Mouse (Mus musculus) ovary, adult 18-20 months (tissue): ENCODE data around the gene Cux1.

Experiments
- DNase-seq: peaks from one replicate; pipeline ENCODE4 v3.0.0; 2022; ENCODE audit warnings: low spot score, mixed read lengths

The Cux1 gene

DNA sequence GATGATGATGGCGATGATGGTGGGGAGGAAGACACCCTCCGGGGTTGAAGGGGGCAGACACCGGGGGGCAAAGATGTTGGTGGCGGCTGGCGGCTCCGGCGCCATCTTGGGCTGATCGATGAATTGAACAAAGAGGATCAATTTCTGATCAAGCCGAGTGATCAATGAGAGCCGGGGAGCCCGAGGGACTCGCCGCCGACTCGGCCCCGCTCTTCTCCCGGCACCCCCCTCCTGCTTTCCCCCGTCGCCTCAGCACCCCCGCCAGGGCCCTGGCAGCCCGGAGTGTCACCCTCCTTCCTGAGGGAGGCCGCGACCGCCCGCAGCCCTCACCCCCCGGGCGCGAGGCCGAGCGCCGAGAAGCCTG, 496 bp downstream of the Cux1 start:
- DNase-seq = no peak

DNA sequence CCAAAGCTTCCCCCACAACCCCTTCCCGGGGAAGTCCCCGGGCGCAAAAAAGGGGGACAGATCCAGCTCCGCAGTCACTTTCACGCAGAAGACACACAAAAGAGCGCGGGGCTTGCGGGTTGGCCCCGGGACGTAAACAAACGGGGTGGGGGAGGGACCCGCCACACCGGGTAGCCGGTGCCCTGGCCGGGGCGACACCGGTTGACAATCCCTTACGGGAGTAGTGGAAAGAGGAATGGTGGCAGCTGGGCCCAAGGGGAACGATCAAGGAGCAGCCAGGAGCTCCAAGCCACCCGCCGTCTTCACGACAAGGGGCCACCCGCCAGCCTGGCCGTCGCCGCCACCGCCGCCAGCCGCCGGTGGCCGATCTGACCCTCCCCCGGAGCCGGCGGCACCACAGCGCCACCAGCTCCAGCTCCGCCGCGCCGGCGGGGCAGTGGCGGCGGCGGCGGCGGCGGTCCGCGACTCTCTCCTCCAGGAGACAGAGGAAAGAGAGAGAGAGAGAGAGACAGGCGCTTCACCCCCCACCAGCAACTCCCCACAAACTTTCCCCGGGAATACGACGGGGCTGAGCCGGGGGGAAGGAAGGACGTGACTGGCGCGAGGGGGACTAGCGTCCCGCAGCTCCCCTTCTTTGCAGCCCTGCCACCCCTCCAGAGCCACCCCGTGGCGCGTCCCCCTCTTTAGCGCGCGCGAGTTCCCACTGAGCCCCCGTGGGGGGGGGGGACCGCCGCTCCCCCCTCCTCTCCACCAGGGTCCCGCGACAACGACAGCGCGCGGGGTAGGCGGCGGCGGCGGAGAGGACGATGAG, 1.1 kb downstream of the Cux1 start:
- DNase-seq = peak; percentile 48

DNA sequence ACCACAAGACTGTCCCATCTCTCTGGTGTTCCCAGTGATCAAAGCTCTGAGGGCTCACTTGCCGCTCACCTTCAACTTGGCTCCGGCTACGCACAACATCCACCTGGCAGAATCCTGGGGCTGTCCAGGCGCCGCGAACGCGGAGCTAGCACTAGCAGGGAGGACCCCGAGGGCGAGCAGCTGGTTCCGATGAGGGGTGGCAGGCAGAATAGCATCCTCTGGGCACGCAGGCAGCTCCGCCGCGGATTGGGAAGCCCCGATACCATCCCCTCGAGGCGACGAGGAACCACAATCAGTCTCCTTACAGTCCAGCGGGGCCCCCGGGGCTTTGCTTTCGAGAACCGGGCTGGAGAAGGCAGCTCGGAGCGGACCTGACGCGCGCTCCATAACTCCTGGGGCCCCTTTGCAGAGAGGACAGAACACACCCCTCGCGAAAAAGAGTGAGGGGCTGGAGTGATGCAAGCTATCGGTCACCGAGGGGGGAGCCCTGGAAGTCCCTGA, 1.9 kb downstream of the Cux1 start:
- no peak for DNase-seq

DNA sequence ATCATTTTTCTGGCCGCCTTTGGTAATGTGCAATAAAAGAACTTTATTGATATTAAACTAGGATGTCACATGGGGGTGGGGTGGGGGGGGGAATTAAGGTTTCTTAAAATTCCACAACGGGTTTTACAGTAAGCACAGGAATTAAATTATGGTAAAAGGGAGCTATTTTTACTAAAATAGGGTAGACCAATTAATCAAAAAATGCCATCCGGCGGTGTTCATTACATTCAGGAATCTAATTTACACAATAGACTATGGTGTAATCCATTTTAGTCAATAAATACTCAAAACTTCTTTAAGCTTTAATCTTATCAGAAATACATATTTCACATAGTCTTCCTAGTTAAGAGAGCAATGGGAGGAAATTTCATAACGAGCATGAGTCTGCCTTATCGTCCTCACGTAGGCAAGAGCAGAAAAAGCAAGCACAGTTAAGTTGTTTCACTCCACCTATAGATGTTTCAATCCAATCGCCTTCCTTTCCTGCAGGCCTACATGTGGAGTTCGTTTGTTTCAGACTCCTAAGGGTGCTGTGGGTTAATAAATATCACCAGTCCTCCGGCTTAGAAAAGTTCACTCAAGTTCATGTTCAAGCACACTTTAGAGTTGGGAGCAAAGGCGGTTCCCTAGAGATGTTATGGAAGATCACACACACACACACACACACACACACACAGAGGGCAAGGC, 2.5 kb downstream of the Cux1 start:
- DNase-seq = no peak

DNA sequence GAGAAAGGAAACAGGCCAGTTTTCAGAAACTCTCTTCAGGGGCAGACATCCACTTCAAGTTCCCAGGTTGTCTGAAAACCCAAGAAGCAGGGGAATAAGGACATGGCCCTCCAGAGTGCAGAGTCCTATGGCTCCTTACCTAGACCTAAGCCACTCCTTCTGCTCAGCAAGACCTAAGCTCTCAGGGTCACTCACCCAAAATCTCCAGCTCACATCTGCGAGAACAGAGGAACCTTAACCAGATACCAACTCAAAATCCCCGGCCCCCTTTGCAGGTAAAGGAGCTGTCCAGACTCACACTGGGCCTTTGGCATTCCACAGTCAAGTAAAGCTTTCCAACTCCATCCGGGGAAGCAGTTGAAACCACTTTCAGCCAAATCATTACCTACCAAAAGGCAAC, 3.3 kb downstream of the Cux1 start:
- DNase-seq = no peak

DNA sequence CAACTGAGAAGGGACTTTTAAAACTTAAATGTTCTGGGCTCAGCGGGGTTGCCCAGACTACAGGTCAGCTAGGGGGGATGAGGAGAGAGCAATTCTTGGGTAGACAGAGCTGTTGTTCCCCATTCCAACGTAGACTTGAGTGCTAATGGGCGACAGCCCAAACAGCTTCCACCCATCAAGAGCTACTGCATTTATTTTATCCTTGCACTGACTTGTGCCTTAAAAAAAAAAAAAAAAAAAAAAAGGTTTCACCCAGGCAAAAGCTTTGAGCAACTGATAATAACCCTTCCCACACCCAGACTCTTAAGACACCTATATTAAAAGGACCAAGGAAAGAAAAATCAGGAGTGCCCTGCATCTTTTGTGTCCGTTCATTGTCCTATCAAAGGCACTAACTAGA, 4.2 kb downstream of the Cux1 start:
- DNase-seq = no peak

DNA sequence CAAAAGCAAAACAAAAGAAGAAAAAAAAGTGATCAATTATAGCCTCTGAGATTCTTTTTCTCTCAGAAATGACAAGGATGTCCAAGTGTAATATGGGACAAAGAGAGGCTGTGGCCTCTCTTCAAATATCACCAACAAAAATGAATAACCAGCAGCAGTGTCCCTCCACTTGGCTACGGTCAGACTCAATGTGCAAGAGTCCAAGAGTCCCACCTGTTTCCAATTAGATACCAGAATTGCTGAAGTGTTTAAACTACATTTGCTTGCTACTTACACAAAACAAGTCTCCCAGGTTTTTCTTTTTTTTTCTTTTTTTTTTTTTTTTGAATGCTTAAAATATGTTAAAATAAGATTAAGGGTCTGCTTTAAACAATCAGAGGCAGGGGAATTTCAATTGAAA, 5.1 kb downstream of the Cux1 start:
- no peak for DNase-seq

DNA sequence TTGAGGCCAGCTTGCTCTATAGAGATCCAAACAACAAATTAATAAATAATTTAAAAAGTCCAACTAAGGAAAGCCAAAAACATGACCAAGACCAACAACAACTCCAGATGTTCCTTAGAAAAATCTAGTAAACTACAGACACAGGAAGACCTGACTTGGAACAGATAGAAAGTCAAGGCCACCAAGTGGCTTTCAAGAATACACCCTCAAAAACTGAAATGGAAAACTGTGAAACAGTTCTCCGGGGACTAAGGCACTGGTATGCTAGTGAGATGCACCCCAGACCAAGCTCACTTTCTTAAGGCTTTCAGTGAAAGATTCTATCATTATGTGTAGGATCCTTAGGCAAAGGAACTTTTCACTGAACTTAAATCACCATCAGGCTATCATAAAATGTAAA, 5.6 kb downstream of the Cux1 start:
- DNase-seq = no peak

DNA sequence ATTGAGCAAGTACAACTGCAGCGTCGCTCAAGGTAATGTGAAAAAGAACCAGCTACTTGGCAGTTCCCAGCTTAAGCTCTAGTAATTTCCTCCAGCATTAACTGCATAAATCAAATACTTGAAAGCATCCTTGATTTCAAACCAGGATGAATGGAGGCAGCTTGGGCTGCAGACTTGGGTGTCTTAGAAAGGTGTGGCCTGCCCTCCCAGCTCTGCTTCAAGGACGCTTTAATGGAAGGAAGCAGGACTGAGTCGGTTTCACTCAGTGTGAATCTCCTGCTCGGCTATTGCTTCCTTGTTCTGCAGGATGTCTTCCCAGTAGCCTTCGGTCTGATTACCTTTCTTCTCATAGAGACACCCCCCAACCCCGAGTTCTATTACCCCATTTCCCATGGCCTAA, 6.6 kb downstream of the Cux1 start:
- no peak for DNase-seq

DNA sequence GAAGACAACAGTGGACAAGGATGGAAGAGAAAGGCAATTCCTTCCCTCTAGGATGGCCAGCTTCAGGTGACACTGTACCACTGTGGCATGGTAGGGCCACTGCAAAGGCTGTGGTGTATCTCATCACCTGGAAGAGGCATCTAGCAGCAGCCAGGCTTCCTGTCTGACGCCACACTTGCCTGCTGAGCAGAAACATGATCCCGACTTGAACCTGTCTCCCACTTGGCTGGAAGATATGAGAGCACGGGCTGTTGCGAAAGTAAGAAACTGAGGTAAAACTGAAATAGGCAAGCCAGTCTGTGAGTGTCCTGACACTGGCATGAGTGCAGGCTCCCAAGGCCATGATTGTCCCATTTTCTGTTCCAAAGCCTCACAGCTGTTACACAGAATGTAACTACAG, 9.8 kb downstream of the Cux1 start:
- DNase-seq = no peak

DNA sequence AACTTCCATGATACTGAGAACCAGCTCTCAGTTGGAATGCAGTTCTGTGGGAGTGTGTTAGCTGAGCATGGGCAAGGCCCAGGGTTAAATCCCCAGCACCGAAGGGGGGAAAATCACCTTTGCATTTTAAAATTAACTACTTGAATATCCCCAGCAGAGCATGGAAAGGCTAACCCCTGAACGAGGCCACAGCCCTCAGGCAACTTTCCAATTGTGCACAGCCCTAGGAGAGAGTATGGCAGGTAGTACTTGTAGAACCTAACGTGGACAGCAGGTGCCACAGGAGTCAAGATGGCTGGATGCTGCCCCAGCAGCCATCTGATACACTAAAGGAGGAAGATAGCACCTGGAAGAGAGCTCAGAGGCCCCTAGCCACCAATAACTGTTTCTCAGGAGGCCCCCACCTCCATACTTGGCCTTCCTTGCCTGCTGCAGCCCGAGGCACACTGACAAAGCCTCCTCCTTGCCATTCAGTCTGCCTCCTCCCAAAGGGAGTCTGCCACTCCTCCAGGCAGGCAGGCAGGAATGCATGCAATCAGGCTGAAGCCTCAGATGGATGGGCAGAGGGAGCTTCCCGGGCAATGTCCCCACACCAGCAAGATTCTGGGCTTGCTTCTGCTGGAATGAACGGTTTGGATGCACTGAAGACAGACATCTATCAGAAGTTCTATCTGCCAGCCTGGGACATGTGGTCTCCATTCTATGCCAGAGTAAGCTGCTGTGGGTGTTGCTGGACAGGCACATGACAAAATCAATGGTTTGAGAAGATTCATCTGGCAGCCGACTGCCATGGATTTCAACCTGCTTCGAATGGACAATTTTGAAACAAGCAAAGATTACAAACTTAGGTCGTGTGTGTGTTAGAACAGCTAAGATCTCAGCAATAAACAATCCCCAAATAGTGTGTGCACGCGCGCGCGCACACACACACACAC, 10.7 kb downstream of the Cux1 start:
- DNase-seq = no peak

DNA sequence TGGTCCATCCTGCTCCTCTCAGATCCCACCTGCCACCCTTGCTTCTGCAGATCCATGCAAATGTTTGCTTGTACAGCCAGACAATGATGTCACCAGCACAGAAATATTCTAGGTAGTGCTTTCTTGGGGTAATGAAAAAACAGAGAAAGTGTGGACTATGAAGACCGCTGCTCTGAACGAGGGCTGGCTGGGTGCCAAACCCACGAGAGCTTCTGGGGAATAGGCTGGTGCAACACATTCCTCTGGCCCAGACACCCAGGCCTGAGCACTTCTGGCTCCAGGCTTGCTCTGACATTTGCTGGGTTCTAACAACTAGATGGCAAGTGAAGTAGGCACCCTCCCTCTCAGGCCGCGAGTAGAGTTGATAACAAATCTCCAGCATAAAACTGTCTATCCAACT, 11.6 kb downstream of the Cux1 start:
- peak; percentile 45 for DNase-seq

DNA sequence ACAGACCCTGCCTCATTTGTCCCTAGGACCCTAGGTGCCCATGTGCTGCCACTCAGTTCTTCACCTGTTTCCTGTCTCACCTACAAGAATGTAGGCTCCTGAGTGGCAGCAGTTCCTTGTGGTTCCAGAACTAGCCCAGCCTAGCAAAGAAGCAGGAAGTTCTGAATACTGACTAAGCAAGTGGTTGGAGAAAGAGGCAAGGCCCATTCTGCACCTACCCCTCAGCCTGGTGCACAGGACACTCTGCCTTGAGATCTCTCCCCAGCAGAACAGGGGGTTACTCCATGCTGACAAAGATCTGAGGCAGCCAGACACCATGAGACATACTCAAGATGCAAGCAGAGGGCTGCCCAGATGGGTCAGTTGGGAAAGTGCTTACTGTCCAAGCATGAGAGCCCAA, 14.5 kb downstream of the Cux1 start:
- no peak for DNase-seq

DNA sequence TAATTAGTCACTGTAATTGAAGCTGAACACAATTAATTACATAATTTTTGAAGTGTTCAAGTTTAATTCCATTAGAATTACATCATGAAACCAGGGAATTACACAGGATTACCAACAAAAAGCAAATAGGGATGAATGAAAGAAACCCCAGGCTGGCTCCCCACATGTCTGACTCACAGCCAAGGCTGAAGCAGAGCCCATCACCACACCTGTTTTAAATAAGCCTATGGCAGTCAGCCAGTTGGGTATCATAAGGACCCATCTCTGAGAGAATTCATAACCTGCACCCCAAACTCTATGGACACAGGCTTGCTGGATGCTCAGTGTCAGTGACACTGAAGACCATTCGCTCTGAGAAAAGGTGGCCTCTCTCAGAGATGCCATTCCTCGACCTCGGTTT, 15.2 kb downstream of the Cux1 start:
- DNase-seq = no peak

DNA sequence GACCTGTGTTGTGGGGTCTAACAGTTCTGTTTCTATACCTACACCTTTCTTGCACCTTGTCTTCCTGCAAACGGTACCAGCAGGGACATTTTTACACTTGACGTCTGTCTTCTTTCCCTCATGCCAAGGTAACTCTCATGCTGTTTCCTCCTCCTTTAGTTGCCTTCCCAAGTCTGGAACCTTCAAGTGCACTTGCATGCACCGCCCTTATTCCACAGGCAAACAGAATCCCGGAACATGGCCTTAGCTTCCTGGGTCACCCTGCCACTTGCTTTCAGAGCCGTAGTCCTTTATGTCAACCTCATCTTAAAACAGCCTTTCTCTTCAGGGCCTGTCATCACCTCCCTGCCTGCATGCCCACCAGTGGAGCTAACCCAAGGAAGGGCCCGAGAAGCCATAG, 15.7 kb downstream of the Cux1 start:
- DNase-seq = no peak

DNA sequence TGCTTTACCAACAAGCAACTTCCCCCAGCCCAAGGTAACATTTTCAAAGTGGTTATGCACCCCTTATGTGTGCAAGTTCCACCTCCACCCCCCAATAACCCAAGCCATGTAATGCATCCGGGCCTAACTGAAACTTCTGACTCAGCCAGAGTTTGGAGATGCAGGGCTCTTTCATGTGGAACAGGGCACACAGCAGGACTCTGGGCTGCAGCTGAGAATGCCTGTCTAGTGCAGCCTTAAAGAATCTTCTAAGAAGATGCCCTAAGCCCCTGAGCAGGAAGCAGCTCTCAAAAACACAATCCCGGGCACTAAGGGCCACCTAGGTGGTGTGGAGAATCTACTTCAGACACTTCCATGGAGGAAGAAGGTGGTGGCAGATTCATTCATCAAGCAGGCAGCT, 16.6 kb downstream of the Cux1 start:
- DNase-seq = no peak

DNA sequence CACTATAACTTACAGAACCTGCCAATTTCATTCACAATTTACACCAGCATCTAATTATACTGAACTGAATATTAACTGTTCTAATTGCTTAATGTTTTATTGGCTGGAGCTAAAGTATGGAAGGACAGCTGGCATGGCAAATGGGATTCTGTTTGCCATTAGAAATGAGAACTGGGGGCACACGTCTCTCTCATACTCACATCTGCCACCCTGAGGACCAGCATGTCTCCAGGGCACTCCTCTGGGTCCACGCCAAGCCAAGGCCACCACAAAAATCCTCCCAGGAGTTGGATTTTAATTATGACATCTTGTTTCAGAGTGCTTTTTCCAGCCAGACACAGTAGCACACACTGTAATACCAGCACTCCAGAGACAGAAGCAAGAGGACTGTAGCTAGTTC, 18.5 kb downstream of the Cux1 start:
- DNase-seq = no peak

DNA sequence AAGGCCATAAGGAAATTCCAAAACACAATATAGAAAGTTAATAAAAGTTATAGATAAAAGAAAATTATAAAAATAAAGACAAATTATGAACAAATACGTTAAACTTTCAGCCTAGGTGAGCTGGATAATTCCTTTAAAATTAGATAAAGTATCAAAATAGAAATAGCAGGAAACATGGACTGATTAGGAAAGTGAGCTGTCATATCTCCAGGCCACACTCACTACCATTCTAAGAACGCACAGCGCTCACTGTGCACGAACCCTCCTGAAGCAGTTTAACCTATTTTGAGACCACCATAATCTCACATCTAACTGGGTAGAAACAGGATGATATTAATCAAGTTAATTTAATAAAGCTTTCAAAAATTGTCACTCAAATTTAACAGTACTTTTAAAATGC, 22.2 kb downstream of the Cux1 start:
- DNase-seq = no peak

DNA sequence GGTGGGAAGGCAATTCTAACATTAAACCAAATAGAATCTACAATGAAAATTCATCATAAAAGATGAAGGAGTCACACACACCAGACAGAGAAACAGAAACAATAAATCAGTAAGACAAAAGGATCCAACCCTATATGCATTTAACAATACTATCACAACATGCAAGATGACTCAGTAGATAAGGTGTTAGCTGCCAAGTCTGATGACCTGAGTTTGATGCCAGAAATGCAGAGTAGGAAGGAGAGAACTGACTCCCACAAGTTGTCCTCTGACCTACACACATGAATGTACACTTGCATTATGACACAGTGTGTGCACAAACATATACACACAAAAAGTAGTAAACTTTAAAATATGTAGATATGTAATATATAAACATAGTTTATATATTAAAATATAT, 24.1 kb downstream of the Cux1 start:
- no peak for DNase-seq

DNA sequence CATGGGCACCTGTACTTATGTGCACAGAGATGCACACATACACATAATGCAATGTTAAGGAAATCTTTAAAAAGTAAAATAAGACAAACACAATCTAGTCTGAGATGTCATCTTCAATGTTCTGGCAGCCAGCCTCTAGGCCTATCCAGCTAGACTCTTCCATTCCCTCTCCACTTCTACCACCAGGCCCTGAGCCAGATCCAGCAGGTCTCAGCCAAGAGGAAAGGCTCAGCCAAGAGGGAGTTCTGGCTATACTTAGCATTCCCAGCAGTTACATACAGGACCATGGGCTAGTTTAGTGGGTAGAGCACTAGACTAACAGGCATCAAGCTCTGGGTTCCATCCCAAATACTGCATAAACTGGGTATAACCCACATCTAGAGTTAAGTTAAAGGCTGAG, 26.3 kb downstream of the Cux1 start:
- peak; percentile 26 for DNase-seq

DNA sequence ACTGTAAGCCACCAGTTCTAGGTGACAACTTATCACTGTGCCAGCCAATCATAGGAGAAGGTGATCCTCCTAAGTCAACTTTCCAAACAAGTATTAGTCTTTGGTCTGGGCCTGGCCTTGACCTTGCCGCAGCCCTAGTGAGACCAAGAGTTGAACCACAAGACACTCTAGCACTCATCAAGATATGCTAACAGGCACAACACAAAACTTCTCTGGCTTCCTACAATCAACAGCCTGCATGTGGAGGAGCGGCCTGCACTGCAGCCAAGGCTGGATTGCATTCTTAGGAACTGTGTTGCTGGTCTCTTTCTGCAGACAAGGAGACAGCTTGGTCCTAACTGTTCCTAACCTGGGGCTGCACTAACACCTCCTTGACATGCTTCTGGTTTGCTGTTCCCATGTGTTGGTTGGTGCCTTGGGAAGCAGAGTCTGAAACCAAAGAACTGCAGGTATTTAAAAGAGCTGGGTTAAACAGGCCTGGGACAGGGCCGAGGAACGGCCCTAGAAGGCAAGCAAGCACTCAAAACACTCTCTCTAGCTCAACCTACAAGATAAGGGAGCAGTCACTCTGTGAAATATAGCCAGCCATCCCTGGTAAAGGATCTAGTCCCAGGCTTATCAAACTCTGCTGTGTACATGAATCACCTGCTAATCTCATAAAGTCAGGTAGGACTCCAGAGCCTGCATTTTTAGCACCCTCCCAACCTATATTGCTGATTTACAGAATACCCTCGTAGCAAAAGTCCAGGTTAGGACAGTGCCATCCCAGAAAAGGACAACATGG, 27.0 kb downstream of the Cux1 start:
- DNase-seq = peak; percentile 17

DNA sequence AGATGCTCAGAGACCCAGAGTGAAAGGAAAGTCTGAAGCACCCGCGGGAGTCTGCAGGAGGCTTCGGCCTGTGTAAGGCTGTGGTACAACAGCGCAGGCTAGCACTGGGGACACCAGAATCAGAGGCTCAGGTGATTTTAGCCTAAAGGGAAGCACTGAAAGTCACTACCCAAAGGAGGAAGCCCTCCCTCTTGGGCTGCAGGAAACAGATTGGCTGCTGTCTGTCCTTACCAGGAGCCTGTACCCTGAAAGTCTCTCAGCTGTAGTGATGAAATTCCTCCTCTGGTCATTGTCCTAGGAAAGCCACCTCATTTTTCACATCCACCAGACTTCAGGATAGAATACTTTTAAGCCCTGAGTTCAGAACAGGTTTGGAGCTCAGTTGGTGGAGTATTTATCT, 30.5 kb downstream of the Cux1 start:
- no peak for DNase-seq
